In genomic region chr5:100787527-100787926, GRCm38 (mm10) we compare ENCODE assay signal across 34 mouse cellular contexts.
"Had no signal": no experiment of that assay in that cellular context is flagged by ENCODE, and none has a peak within 500 bp of the region (broad histone marks: within the 10 kb centered on the region; RNA-seq: fewer than 3 reads in every experiment).

No protein-coding gene starts in this region.

- H3K27ac ChIP-seq: heart, embryonic 10.5 days; heart, embryonic 13.5 days; heart, embryonic 15.5 days; hindbrain, embryonic 12.5 days; hindbrain, embryonic 13.5 days; hindbrain, embryonic 14.5 days; hindbrain, embryonic 15.5 days; hindbrain, postnatal 0 days; intestine, embryonic 15.5 days; kidney, embryonic 15.5 days; kidney, postnatal 0 days; layer of hippocampus, adult 2 months had no signal

- H3K4me1 ChIP-seq: heart, embryonic 10.5 days; heart, embryonic 12.5 days; heart, embryonic 13.5 days; heart, embryonic 15.5 days; hindbrain, embryonic 12.5 days; hindbrain, embryonic 13.5 days; hindbrain, embryonic 15.5 days; intestine, embryonic 15.5 days; kidney, embryonic 15.5 days had no signal

- H3K9ac ChIP-seq: heart, embryonic 12.5 days; heart, embryonic 13.5 days; heart, embryonic 15.5 days; hindbrain, embryonic 12.5 days; hindbrain, embryonic 13.5 days; hindbrain, embryonic 14.5 days; hindbrain, embryonic 15.5 days; intestine, embryonic 15.5 days; kidney, embryonic 15.5 days had no signal

- DNase-seq: heart, postnatal 10 days; heart, postnatal 14 days; heart, postnatal 36 days; heart, postnatal 4 days; kidney, adult 11 months; kidney, adult 18-20 months; kidney, adult 2 months; kidney, adult 8-10 months; kidney, adult 9 months; kidney, postnatal 10 days; kidney, postnatal 14 days; kidney, postnatal 25 days; kidney, postnatal 36 days; kidney, postnatal 4 days; layer of hippocampus, adult 9-11 months; layer of hippocampus, postnatal 36 days had no signal

- H3K9me3 ChIP-seq: heart, embryonic 10.5 days; heart, embryonic 12.5 days; heart, embryonic 13.5 days; heart, embryonic 15.5 days; hindbrain, embryonic 12.5 days; hindbrain, embryonic 13.5 days; hindbrain, embryonic 15.5 days; intestine, embryonic 15.5 days; kidney, embryonic 15.5 days had no signal

- H3K27me3 ChIP-seq: heart, embryonic 12.5 days; heart, embryonic 13.5 days; heart, embryonic 15.5 days; hindbrain, embryonic 12.5 days; hindbrain, embryonic 13.5 days; hindbrain, embryonic 15.5 days; intestine, embryonic 15.5 days; kidney, embryonic 15.5 days had no signal

- H3K4me3 ChIP-seq: heart, embryonic 10.5 days; heart, embryonic 12.5 days; heart, embryonic 13.5 days; heart, embryonic 15.5 days; hindbrain, embryonic 12.5 days; hindbrain, embryonic 13.5 days; hindbrain, embryonic 15.5 days; intestine, embryonic 15.5 days; kidney, embryonic 15.5 days; layer of hippocampus, adult 2 months had no signal

- ATAC-seq: hindbrain, embryonic 16.5 days; hindbrain, postnatal 0 days; inflammation-experienced regulatory T-cells, adult 6 months; intestine, embryonic 15.5 days; intestine, embryonic 16.5 days; intestine, postnatal 0 days had no signal

- H3K4me2 ChIP-seq: heart, embryonic 11.5 days; heart, embryonic 12.5 days; heart, embryonic 13.5 days; heart, embryonic 15.5 days; hindbrain, embryonic 12.5 days; hindbrain, embryonic 13.5 days; hindbrain, embryonic 14.5 days; hindbrain, embryonic 15.5 days; intestine, embryonic 15.5 days; kidney, embryonic 15.5 days had no signal
